Mouse (Mus musculus): ENCODE results near the gene Brd1. TPM values are rescaled to one million over a fixed set of nuclear protein-coding genes. Genes with fewer than 3 reads are reported as not detected.
"Not testable (repeated sequence)": the region's sequence is repeated elsewhere in the genome, so short reads cannot be mapped to it uniquely, and the experiment has no call there.

Brd1 gene
- 30.4 and 30.9 TPM in 2 replicates for polyA plus RNA-seq (2014; fragmentation: Nextera tagmentation; extraction: Ambion mirVana)

DNA sequence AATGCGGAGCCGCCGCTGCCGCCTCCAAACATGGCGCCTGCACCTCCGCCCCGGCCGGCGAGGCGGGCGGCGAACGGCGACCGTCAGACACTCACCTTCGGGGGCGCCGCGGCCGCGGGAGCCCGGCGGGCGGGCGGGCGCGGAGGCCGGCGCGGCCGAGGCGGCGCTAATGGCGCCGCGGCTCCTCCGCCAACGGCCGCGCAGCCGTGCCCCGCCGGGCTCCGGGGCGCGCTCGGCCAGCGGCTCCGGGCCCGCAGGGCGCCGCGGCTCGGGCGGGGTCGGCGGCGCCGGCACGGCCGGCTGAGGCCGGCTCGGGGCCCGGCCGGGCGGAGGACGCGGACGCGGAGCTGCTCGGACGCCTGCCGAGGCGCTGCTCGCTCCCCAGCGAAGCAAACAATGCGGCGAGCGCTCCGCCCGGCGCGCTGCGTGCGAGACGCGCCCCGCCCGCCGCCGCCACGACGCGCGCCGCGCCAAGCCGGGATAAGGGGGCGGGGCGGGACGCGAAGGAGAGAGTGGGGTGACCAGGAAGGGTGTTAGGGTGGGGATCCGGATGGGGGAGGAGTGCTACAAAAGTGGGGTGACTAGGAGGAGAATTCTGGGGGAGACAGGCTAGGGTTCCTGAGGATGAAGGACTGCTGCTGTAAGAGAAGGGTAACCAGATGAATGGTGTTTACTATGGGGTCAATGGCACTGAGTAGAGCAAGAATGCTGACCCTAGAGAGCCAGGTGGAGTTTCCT lies at the start of gene Brd1:
Gene Brd1, minus strand, starts transcription at position 400 of the 738 bp plus-strand sequence.
- H3K4me3 ChIP-seq (ENCODE audit: low read depth, low read length), result peak within 1 kb of the TSS; percentile 99
- ATAC-seq (ENCODE audit: insufficient number of reproducible peaks, low FRiP score, low TSS enrichment, low read depth) (peak; percentile 79), DNase-seq (ENCODE audit: low spot score) (peak; percentile 79)
- H3K27me3 ChIP-seq (ENCODE audit: control insufficient read depth, insufficient read depth, low read length), result no peaks in the 10 kb centered on the region
- under 1% methylated on average over 91 of the region's 103 CpGs for WGBS
- H3K36me3 ChIP-seq (ENCODE audit: control insufficient read depth, insufficient read depth, low read length), result peaks cover 13% of the 10 kb centered on the region; the same call in 1 of the 2 replicates
- peak within 1 kb of the TSS; percentile 88 for H3K4me2 ChIP-seq (ENCODE audit: low read depth, severe bottlenecking)
- H3K27ac ChIP-seq (replicated peaks; ENCODE audit: low read depth, low read length), result peak within 1 kb of the TSS; percentile 90
- peak within 1 kb of the TSS; percentile 99 for H3K9ac ChIP-seq (ENCODE audit: low read length)
- H3K4me1 ChIP-seq (ENCODE audit: control insufficient read depth, insufficient read depth, low read length), result peaks cover 9% of the 10 kb centered on the region
- H3K9me3 ChIP-seq (ENCODE audit: control insufficient read depth, low read length), result no peaks in the 10 kb centered on the region

- H3K9me3 ChIP-seq (ENCODE audit: control insufficient read depth, low read length); H3K4me1 ChIP-seq (ENCODE audit: control insufficient read depth, insufficient read depth, low read length); H3K4me3 ChIP-seq (ENCODE audit: low read depth, low read length); H3K9ac ChIP-seq (ENCODE audit: low read length); H3K4me2 ChIP-seq (ENCODE audit: low read depth, severe bottlenecking); H3K36me3 ChIP-seq (ENCODE audit: control insufficient read depth, insufficient read depth, low read length); DNase-seq (ENCODE audit: low spot score); H3K27me3 ChIP-seq (ENCODE audit: control insufficient read depth, insufficient read depth, low read length); ATAC-seq (ENCODE audit: insufficient number of reproducible peaks, low FRiP score, low TSS enrichment, low read depth); H3K27ac ChIP-seq (replicated peaks; ENCODE audit: low read depth, low read length): not testable (repeated sequence)
- 92% methylated on average over 5 of the region's 5 CpGs for WGBS
These were observed 40.6 kb upstream of the Brd1 start for GRCm38 (mm10) chr15:88774630-88775029.

- ATAC-seq (ENCODE audit: insufficient number of reproducible peaks, low FRiP score, low TSS enrichment, low read depth) (no peak), DNase-seq (ENCODE audit: low spot score) (no peak)
- H3K9me3 ChIP-seq (ENCODE audit: control insufficient read depth, low read length), result no peaks in the 10 kb centered on the region
- no peak overlapping the region for H3K9ac ChIP-seq (ENCODE audit: low read length)
- 91% methylated on average over 1 of the region's 1 CpGs for WGBS
- H3K4me3 ChIP-seq (ENCODE audit: low read depth, low read length), result no peak overlapping the region
- H3K36me3 ChIP-seq (ENCODE audit: control insufficient read depth, insufficient read depth, low read length), result peaks cover 8% of the 10 kb centered on the region; the same call in 1 of the 2 replicates
- no peaks in the 10 kb centered on the region for H3K27me3 ChIP-seq (ENCODE audit: control insufficient read depth, insufficient read depth, low read length)
- no peaks in the 10 kb centered on the region for H3K4me1 ChIP-seq (ENCODE audit: control insufficient read depth, insufficient read depth, low read length)
- no peak overlapping the region for H3K27ac ChIP-seq (replicated peaks; ENCODE audit: low read depth, low read length)
- no peak overlapping the region for H3K4me2 ChIP-seq (ENCODE audit: low read depth, severe bottlenecking)
These were observed 34.5 kb upstream of the Brd1 start for GRCm38 (mm10) chr15:88768537-88768936.

DNA sequence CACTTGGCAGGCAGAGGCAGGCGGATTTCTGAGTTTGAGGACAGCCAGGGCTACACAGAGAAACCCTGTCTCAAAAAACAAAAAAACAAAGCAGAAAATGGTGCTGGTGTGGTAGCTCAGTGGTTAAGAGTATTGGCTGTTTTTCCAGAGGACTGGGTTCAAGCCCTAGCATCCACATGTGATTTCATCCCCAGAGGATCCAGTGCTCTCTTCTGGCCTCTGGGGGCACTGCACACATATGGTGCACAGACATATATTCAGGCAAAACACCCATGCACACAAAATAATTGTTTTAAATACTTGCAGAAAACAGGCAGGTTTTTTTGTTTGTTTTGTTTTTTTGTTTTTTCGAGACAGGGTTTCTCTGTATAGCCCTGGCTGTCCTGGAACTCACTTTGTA lies 32.1 kb upstream of the Brd1 start:
- H3K36me3 ChIP-seq (ENCODE audit: control insufficient read depth, insufficient read depth, low read length); ATAC-seq (ENCODE audit: insufficient number of reproducible peaks, low FRiP score, low TSS enrichment, low read depth); H3K9ac ChIP-seq (ENCODE audit: low read length); DNase-seq (ENCODE audit: low spot score); H3K9me3 ChIP-seq (ENCODE audit: control insufficient read depth, low read length); H3K27me3 ChIP-seq (ENCODE audit: control insufficient read depth, insufficient read depth, low read length); H3K4me3 ChIP-seq (ENCODE audit: low read depth, low read length); H3K4me2 ChIP-seq (ENCODE audit: low read depth, severe bottlenecking); H3K27ac ChIP-seq (replicated peaks; ENCODE audit: low read depth, low read length); H3K4me1 ChIP-seq (ENCODE audit: control insufficient read depth, insufficient read depth, low read length): not testable (repeated sequence)
- WGBS, result 87% methylated on average over 2 of the region's 2 CpGs

- H3K4me2 ChIP-seq (ENCODE audit: low read depth, severe bottlenecking), result no peak overlapping the region
- no peaks in the 10 kb centered on the region for H3K4me1 ChIP-seq (ENCODE audit: control insufficient read depth, insufficient read depth, low read length)
- no peaks in the 10 kb centered on the region for H3K9me3 ChIP-seq (ENCODE audit: control insufficient read depth, low read length)
- no peak overlapping the region for H3K9ac ChIP-seq (ENCODE audit: low read length)
- 98% methylated on average over 4 of the region's 4 CpGs for WGBS
- DNase-seq (ENCODE audit: low spot score) (no peak), ATAC-seq (ENCODE audit: insufficient number of reproducible peaks, low FRiP score, low TSS enrichment, low read depth) (no peak)
- peaks cover 13% of the 10 kb centered on the region for H3K36me3 ChIP-seq (ENCODE audit: control insufficient read depth, insufficient read depth, low read length)
- no peaks in the 10 kb centered on the region for H3K27me3 ChIP-seq (ENCODE audit: control insufficient read depth, insufficient read depth, low read length)
- no peak overlapping the region for H3K27ac ChIP-seq (replicated peaks; ENCODE audit: low read depth, low read length)
- H3K4me3 ChIP-seq (ENCODE audit: low read depth, low read length), result no peak overlapping the region
These were observed 27.5 kb upstream of the Brd1 start for GRCm38 (mm10) chr15:88761551-88761950.

DNA sequence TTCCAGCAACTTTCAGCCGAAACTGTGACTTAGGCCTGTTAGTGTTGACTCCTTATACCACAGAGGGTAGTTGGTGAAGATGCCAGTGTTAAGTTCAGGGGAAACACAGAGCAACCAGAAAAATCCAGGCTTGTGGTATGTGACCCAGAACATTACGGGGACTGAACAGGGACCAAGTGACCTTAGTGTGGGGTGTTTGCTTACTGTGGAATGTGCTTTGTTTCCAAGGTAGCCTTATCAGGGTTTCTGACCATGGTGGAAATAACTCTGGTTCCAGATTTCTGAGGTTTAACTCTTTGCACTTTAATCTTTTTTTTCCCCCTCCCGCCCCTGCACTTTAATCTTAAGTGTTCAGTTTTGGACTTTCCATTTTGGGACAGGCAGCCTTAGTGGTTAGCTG lies 24.0 kb upstream of the Brd1 start:
- no peak for DNase-seq (ENCODE audit: low spot score)

GRCm38 (mm10) chr15:88755761-88756160 lies 21.7 kb upstream of the Brd1 start:
- no peaks in the 10 kb centered on the region for H3K27me3 ChIP-seq (ENCODE audit: control insufficient read depth, insufficient read depth, low read length)
- H3K4me3 ChIP-seq (ENCODE audit: low read depth, low read length), result no peak overlapping the region
- H3K9ac ChIP-seq (ENCODE audit: low read length), result no peak overlapping the region
- H3K27ac ChIP-seq (replicated peaks; ENCODE audit: low read depth, low read length), result no peak overlapping the region
- H3K4me1 ChIP-seq (ENCODE audit: control insufficient read depth, insufficient read depth, low read length), result peaks cover 5% of the 10 kb centered on the region; the same call in 1 of the 2 replicates
- H3K4me2 ChIP-seq (ENCODE audit: low read depth, severe bottlenecking), result no peak overlapping the region
- no peak for DNase-seq (ENCODE audit: low spot score)
- H3K36me3 ChIP-seq (ENCODE audit: control insufficient read depth, insufficient read depth, low read length), result peaks cover 13% of the 10 kb centered on the region
- 97% methylated on average over 18 of the region's 18 CpGs for WGBS
- no peaks in the 10 kb centered on the region for H3K9me3 ChIP-seq (ENCODE audit: control insufficient read depth, low read length)
- no peak for ATAC-seq (ENCODE audit: insufficient number of reproducible peaks, low FRiP score, low TSS enrichment, low read depth)

More for the DNA sequence above, 24.0 kb upstream of the Brd1 start:
- WGBS, result 91% methylated on average over 3 of the region's 3 CpGs
- Histone ChIP-seq H3K27ac (replicated peaks; ENCODE audit: low read depth, low read length) (no peak overlapping the region), H3K4me1 (ENCODE audit: control insufficient read depth, insufficient read depth, low read length) (peaks cover 2% of the 10 kb centered on the region; the same call in 1 of the 2 replicates), H3K4me3 (ENCODE audit: low read depth, low read length) (no peak overlapping the region), H3K36me3 (ENCODE audit: control insufficient read depth, insufficient read depth, low read length) (peaks cover 13% of the 10 kb centered on the region), H3K27me3 (ENCODE audit: control insufficient read depth, insufficient read depth, low read length) (no peaks in the 10 kb centered on the region), H3K9me3 (ENCODE audit: control insufficient read depth, low read length) (no peaks in the 10 kb centered on the region), H3K9ac (ENCODE audit: low read length) (no peak overlapping the region), H3K4me2 (ENCODE audit: low read depth, severe bottlenecking) (no peak overlapping the region)
- ATAC-seq (ENCODE audit: insufficient number of reproducible peaks, low FRiP score, low TSS enrichment, low read depth), result no peak

DNA sequence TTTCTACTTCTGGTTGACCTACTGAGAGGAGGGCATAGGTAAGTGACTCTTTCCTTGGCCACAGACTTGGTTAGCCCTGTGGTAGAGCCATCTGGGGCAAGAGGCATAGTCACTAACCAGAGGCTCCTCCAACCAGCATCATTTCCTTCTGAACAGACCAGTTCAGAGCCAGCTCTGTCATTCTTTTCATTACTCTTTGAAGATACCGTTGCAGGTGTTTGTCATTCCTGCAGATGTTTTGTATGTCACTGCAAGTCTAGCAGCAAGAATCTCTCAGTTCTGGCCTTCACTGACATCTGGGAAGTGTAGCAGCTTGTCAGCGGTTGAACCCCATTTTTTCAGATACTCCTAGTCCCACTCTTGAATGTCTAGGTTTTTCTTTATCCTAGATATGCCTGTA lies 20.9 kb upstream of the Brd1 start:
- Histone ChIP-seq H3K4me3 (ENCODE audit: low read depth, low read length) (no peak overlapping the region), H3K27me3 (ENCODE audit: control insufficient read depth, insufficient read depth, low read length) (no peaks in the 10 kb centered on the region), H3K4me2 (ENCODE audit: low read depth, severe bottlenecking) (no peak overlapping the region), H3K9me3 (ENCODE audit: control insufficient read depth, low read length) (no peaks in the 10 kb centered on the region), H3K36me3 (ENCODE audit: control insufficient read depth, insufficient read depth, low read length) (peaks cover 9% of the 10 kb centered on the region), H3K4me1 (ENCODE audit: control insufficient read depth, insufficient read depth, low read length) (peaks cover 8% of the 10 kb centered on the region; the same call in 1 of the 2 replicates), H3K9ac (ENCODE audit: low read length) (no peak overlapping the region), H3K27ac (replicated peaks; ENCODE audit: low read depth, low read length) (no peak overlapping the region)
- WGBS, result 88% methylated on average over 2 of the region's 2 CpGs
- no peak for DNase-seq (ENCODE audit: low spot score)
- no peak for ATAC-seq (ENCODE audit: insufficient number of reproducible peaks, low FRiP score, low TSS enrichment, low read depth)
